Mouse (Mus musculus): ENCODE measurements at regions not wholly inside any gene's neighbourhood (a gene's known extent, or its start where the extent isn't known, plus 50 kb on each side); places are given as distances from the start of the nearest gene placed in this dataset.

DNA sequence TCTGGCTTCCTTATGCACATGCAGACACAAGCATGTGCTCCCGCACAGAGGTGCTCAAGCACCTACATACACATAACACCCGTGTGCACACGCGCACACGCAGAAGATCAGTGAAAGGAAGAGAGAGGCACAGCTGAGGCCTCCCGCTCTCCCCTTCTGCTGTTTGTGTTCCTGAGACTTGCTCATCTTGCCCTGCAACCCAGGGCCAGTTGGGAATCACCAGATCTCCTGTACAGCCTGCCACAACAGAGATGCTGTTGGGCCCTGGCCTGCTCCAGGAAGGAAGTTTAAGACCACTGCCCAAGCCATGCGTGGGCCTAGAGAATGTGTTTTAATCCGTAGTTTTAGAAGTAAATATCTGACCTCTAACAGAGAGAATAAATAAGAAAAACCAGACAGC lies 160.0 kb upstream of the Ctnnb1 start:
- DNase-seq, result no peak

DNA sequence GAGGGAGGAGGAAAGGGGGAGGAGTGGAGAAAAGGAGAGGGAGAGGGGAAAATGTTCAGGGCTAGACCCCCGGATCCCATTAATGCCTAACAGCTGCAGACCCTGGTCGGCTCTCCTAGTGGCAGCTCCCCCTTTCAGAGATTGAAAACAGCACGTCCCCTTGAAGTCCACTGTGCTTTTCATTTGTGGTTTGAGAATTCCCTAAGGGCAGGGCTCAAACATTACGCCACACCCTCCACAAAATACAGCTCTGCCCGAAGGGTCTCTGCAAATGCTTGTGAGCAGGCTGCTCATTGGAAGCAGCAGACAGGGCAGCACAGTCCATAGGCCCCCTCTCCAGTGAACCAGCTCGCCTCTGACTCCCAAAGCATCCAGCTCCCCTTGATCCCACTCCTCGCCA lies 159.3 kb upstream of the Ctnnb1 start:
- DNase-seq, result no peak

DNA sequence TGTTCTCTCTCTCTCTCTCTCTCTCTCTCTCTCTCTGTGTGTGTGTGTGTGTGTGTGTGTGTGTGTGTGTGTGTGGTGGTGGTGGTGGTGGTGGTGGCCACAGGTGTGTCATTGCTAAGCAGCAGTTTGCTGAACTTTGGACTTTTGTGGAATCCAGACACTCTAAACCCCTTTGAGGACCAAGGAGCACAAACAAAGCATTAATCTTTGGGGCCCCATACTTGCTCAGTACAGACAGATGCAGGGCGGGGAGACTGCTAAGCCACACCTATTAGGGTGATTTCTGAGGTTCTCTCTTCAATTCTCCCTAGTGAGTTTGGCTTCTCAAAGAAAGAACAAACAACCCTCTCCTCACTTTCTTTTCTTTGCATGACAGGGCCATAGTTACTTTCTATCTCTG lies 158.1 kb upstream of the Ctnnb1 start:
- no peak for DNase-seq

DNA sequence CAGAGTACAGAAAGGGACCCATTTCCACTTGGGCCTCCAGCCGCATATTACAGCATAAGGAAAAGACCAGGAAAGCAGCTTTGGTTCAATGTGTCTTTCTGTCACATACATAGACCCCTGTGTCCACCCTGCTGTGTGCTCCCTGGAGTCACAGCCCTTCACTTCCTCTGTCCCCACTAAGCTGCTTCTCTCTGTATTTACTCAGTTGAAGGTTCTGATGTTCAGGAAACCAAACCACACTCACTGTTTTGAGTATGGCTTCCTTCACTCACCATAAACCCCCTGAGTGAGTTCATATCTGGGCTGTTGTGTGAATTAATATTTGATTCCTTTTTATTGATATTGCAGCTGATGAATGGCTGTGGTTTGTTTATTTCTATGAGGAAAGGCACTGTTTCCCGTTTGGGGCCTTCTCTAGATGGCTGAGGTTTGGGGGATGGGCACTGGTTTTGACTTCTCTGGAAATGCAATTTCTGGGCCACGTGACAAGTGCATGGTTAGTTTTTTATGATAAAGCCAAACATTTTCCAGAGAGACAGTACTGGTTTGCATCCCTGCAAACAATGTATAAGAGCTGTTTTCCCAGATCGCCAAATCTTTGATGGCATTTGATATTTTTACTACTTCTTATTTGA lies 157.0 kb upstream of the Ctnnb1 start:
- no peak for DNase-seq

DNA sequence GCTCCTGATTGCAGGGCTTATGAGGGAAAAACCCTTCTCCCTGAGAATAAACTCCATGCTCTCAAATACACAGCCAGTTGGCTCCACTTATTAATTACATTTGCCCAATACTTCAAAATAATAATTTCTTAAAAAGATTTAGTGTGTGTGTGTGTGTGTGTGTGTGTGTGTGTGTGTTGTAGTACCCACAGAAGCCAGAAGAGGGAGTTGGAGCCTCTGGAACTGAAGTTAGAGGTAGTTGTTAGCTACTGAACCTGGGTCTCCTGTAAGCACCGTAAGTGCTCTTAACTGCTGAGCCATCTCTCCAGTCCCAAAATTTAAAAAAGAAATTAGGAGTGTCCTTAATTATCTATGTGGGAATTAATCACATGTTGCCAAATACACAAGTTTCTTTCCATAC lies 154.8 kb upstream of the Ctnnb1 start:
- DNase-seq, result no peak

DNA sequence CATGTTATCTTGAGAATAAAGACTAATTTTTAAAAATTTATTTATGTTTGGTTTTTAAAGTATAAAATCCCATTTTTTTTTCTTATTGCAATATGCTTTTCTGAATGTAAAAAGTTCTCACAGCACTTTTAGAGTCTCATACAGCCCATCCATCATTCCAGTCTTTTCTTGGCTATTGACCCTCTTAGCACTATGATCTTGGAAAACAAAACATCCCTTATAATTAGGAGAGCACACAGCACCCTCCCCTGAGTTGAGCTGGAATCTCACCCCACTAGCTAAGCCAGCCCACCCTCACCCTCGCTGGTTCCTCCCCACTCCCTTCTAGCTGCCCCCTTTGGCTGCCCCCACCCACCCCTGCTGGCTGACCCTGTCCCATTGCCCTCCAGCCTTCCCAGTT lies 154.2 kb upstream of the Ctnnb1 start:
- DNase-seq, result no peak

DNA sequence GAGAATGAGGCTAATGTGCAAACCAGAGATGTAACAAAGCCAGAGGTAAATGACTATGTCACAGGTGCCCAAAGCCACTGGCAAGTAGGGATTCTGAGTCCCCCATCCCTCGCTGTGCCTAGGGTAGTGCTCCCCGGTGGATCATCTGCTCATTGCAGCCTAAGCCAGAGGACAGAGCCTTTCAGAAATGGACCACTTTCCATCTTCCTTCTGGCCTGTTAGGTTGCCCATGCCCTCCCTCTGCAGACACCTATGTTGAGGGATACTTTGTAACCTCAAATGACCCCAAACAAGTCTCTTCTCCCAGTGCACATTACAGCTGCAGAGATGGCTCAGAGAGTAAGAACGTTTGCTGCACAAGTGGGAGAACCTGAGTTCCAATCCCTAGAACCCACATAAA lies 153.3 kb upstream of the Ctnnb1 start:
- DNase-seq, result no peak

DNA sequence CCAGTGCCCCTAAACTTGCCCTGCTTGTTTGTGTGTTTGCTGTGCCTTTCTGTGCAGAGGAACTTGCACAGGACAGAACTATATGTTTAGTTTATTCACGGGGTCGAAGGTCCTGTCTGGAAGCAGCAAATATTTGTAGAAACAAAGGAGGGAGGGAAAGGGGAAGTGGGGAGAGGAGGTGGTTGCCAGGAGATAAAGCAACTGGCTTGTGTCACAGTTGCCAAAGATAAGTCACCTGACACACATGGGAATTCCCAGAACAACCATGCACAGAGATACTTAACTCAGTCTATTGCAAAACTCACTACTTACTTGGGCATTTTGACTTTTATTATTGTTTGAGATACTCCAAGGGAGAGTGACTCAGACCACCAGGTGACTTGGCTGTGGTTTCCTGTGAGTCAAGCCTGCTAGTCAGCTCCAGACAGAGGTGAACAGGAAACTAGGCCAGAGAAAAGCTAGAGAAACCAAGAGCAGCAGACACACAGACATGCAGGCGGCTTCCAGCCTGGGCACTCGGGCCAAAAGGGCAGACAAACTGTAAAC lies 152.5 kb upstream of the Ctnnb1 start:
- DNase-seq, result peak; percentile 34 to 45

DNA sequence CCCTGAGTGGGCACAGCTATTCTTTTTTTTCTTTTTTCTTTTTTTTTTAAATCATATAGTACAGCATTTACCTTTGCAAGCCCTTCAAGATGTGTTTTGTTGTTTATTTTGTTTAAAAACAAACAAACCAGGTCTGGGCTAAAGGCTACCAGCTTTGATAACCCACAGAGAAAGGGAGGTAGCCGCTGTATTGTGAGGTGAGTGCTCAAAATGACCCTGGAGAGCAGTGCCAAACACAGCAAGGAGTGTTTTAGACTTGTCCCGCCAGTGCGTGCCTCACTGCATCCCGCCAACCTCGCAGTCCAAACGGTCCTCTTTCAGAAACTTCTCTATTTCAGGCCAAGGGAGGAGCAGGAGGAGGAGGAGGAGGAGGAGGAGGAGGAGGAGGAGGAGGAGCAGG lies 152.0 kb upstream of the Ctnnb1 start:
- DNase-seq, result no peak

DNA sequence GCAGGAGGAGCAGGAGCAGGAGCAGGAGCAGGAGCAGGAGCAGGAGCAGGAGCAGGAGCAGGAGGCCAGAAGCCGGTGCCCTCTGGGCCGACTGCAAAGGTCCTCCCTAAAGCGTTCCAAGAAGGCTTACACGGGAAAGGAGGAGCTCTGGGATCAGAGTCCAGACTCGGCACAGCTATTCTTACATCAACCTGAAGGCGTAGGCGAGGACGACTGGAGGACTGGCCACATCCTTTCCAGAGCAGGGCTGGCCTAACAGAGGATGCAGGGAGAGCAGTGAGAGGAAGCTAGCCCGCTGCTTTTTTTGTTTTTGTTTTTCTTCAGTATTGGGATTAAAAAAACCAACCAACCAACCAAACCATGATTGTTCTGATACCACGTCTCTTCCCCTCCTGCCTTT lies 151.5 kb upstream of the Ctnnb1 start:
- no peak for DNase-seq

DNA sequence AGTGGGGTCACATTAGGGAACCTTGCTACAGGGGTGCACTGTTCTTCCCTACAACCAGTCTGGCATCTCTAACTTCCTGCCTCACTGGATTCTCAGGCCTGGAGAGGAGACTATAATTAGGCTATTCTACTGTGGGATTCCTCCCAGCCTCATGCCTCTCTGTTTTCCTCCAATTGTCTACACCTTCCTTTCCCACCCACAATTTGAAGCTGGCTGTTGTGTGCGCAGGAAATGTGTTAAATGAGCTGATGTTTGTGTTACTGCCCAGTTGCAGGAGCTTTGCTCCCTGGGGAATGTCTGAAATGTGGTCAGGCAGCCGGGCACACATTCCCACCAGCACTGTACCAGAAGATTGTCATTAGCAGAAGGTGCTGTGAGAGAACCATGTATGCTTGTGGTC lies 150.6 kb upstream of the Ctnnb1 start:
- no peak for DNase-seq

DNA sequence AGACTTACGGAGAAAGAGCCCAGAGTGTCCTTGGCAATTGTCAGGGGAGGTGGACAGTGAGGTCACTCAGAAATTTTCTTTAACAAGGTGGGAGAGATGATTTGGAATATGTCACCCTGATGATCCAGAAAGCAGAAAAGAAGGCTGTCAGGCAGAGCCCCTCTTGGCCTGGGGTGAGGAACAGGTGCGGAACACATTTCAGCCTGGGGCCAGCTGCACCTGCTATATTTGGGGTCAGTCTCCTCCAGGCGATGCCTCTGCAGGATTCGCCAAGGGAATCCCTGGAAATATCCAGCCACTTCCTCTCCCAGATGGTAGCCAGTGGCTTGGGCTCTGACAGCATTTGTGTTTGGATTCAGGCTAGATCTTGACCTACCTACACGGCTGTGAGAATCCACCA lies 134.8 kb upstream of the Ctnnb1 start:
- no peak for DNase-seq

DNA sequence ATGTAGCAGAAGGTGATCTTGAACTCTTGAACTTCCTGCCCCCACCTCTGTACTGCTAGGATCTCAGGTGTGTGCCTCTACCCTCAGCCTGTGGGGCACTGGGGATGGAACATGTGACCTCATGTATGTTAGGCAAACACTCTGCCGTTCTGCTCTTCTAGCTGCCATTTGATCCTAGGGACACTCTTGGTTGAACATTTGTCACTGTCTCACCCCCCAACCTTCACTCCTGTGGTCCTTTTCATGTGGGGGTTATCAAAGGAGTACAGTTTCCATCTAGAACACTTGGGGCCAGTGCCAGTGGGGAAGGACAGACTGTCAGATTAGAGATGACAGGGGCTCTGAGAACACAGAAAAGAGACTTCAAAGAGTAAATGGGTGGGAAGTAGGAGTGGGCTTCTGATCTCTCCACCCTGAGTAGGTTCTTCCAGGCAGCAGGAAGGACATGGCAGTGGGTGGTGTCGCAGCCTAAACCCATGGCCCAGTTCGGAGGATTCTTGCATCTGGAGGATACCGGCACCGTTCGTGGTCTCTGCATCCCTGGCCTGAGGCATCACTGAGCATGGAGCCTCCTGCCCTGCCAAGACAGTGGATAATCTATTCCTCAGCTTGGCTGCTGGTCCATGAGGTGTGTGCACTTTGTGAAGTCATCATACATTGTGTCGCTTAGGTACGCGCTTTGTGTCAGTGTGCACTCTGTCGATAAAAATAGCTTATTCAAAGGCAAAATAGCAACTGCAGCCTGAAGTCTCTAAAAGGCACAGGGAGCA lies 132.7 kb upstream of the Ctnnb1 start:
- peak; percentile 9 to 26 for DNase-seq

DNA sequence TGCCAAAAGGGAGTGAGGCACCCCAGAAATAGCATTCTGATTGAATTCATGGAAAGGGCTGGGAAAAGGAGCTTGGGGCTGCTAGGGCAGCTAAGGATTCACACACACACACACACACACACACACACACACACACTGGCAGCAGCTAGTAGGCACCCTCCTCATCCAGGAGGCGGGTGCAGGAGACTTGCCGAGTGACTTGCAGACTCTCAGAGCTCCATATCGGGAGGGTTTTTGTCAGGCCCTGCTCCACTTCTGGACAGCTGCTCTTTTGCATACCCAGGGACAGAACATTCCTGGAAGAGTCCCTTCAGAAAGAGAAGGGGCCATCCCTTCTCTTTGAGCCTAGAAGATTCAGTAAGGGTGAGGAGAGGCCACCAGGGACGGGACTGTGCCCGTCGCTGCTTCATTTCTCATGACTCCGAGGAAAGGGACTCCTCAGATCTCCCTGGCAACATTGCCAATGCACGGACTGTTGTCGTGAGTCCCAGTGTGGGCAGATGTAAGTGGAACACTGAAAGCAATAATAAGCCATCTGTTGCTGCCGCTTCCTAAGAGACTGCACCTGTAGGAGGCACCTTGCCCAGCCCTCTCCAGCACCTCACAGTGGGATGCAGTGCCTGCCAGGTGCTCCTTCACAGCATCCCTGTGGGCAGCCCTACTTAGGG lies 130.9 kb upstream of the Ctnnb1 start:
- no peak for DNase-seq

DNA sequence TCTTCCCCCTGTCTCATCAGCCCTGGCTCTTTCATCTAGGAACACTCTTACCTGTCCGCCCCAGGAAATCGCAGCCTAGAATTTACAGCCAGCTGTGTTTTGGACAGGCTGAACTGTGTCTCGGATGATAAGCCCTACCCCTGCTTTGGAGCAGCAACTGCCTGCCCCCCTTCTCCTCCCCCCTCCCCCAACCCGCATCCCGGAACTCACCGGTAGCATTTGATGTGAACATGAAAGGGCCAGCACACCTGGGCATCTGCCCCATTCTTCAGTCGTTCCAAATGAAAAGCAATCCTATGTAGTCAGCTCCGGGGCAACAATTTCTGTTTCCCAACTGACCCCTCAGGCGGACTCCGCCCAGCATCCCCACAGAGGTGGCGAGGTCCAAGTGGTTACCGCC lies 130.1 kb upstream of the Ctnnb1 start:
- peak; percentile 19 to 22 for DNase-seq

DNA sequence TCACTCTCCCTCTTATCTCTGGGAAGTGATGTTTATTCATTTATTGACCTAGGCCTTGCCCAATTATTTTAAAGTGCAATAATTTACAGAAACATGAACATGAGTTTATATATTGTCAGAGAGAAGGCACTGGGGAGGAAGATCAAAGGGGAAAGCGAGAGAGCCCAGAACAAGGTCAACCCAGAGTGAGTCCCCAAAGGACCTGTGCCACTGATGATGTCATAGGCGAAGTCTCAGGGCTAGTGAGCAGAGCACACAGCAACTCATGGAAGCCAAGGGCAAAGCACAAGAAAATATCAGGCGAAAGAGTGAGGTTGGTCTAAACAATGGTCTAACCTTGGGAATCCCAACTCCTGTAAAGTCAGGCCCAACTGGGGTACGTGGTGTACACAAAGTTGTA lies 126.4 kb upstream of the Ctnnb1 start:
- DNase-seq, result no peak

DNA sequence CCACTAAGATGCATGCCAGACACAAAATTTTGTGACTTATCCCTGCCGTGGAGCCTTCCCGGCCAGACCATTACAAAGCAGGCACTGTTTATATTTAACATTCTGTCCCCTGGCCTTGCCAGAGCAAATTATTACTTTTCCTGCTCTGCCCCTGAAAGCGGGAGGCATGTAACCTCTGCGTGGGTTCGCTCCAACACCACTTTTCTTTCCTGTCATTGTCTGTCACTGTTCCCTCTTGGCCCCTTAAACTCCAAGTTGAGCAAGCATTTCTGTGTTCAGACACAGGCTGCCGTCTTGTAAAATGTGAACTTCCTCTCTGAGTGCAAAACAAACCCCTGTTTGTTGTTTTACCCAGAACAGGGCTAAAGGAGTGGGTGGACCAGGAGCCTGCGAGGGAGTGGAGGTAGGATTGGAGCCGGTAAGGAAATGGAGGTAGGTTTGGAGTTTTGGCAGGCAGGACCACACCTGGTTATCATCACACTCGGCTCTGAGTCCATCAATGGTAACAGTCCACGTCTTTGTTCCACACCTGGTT lies 124.2 kb upstream of the Ctnnb1 start:
- DNase-seq, result no peak

DNA sequence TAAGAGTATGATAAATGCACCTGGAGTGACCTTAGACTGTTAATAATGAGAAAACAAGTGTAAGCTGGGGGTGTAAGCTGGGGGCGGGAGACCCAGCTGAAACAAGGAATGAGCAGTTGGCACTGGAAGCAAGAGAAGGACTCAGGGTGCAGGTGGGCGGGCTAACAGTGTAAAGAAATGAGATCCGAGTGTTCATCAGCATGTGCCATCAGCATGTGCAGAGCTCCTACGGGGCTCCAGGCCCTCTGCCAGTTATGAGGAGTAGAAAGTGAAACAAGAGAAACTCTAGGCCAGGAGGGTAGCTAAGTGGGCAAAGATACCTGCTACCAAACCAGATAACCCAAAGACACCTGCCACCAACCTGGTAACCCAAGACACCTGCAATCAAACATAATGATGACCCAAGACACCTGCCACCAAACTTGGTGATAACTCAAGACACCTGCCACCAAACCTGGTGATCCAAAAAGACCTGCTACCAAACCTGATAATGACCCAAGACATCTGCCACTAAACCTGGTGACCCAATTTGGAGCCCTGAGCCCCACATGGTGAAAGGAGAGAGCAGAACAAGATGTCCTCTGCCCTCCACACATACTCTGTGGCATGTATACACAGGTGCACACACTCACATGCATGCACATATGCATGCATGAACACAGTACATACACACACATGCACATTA lies 120.1 kb upstream of the Ctnnb1 start:
- no peak for DNase-seq

DNA sequence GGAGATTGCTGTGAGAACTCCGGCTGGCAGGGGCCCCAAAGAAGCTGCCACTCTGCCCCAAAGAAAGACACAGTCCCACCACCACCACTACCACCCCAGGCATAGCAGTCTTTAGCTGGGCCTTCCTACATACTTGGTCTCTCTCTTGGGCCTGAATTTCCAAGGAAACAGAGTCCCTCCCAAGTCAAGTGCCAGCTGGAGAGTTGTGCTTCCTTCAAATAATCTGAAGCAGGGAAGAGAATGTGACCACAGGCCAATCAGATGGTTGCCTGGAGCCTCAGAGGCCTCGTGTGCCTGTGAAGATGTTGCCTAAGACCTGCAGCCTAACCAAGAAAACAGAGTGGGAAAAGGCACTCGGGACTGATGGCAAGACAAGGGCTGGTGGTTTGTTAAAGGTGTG lies 117.5 kb upstream of the Ctnnb1 start:
- DNase-seq, result no peak

DNA sequence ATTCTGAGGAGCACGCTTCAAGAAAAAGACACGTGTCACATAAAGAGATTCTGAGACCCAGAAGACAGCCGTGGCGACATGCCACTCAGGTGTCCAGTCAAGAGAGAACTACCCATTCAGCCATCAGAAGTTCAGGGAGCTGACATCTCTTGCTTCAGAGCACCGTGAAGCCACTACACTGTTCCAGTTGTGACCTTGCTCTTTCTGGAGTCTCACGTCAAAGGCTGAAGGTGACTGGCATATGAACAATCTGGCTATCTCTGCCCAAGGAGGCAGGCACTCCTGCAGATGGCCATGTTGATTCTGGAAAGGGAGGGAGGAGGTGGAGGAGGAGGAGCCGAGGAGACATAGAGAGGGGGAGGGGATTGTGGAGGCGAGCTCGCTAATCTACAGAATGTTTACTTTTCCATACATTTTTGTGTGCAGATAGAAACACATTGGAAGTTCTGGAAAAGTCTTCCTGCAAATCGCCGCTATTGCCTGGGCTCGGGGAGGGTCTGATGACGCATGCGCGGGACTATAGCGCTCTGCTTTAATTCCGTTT lies 116.3 kb upstream of the Ctnnb1 start:
- DNase-seq, result no peak

DNA sequence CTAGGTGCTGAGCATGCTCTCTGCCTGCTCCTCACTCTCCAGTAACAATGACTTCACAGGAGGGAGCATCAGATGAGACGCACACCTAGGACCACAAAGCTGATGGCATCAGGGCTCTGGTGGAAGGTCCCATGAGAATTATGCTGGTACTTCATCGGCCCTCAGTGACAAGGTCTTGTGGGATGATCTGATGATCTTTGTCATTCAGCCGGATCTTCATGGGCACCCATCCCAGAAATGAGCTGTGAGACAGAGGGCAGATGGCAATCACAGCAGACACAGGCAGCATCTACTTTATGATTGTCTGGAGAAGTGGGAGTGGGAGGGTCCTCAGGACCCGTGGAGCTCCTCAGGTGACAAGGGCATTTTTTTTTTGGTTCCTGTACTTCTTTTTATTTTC lies 114.7 kb upstream of the Ctnnb1 start:
- DNase-seq, result no peak

DNA sequence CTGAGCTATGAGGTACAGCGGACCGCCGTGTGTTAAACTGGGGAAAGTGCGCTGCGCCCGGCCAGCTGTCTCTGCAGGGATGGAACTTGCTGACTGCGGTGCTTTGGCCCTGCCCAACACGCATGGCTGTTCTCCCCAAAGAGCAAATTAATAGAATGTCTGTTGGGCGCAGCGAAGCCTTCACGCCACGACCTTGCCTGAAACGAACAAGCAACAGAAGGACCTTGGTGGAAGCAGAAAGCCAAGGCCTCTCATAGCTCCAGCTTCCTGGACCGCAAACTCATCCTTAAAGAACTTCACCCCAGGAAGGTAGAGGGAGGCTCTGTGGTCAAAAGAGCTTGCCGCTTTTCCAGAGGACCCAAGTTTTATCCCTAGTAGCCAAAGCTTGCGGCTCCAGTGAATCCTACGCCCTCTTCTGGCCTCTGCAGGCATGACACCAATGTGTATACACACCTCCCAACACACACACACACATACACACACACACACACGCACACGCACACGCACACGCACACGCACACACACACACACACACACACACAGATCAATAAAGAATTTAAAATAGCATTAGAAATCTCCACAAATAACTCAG lies 110.2 kb upstream of the Ctnnb1 start:
- DNase-seq, result no peak
